Mouse (Mus musculus) 3134 (cell line): ENCODE measurements around the gene Vps4b.
A peak's percentile ranks its signal among the peaks of the same experiment; 100 is the strongest.
"Not testable (repeated sequence)": the region's sequence is repeated elsewhere in the genome, so short reads cannot be mapped to it uniquely, and the experiment has no call there.

Experiments used
- DNase-seq: peaks from one replicate; pipeline ENCODE4 v3.0.0-alpha.2; 2011; ENCODE audit warnings: low spot score; ENCODE audit not compliant: insufficient read length; ENCODE audit errors: extremely low read depth

Vps4b gene

DNA sequence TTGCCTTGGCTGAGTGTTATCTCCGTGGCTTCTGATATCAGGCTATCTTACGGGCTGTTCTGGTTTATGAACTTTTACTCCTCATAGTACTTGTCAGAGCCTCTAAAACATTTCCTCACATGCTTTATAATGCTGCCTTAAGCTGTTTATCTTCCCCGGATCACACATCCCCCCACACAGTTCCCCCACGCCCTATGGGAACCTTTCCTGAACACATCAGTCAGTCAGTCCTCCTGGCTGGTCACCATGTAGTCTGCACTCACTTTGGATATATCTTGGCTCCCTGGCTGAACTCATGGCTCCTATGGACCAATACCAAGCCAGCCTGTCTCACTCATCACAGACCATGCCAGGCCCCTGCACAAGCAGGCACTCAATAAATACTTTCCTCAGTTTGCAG, 39.9 kb downstream of the Vps4b start:
- DNase-seq = no peak

- no peak for DNase-seq
These were observed 44.5 kb downstream of the Vps4b start for GRCm38 (mm10) chr1:106752013-106752412.

GRCm38 (mm10) chr1:106750656-106751055, 45.9 kb downstream of the Vps4b start:
- no peak for DNase-seq

GRCm38 (mm10) chr1:106748555-106749315, 47.8 kb downstream of the Vps4b start:
- no peak for DNase-seq

GRCm38 (mm10) chr1:106742980-106743379, 53.5 kb downstream of the Vps4b start:
- DNase-seq = no peak

DNA sequence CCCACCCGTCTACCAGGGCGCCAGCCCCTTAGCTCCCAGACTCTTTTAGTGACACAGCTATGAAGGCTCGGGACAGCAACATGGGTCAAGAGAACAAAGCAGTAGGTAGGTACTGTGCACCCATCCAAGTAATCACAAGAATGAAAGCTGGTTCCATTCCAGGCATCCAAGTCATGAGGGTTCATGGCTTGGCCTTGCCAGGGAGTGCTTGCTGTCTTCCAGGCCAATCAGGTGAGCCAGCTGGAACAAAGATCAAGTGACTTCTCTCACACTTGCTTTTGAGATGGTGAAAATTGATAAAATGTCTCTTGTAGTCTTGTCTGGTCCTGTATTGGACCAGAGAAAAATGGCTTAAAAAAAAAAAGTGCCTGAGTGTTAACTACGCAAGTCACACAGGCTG, 55.8 kb downstream of the Vps4b start:
- no peak for DNase-seq

DNA sequence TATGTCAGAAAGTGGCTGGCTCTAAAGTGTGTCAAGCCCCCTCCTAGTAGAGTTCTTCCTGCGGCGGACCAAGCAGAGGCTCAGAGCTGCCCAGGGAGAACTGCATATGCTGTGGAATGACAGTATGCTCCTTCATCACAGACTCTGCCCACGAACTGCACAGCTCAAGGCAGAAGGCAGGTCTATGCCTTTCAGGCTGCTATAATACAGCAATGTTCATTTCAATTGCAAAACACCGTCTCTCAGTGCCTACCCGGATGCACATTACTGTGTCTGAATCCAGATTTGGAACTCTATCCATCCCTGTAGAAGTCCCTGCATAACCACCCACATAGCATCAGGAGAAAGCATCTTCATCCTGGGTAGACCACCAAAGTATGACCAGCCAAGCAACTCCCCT, 56.7 kb downstream of the Vps4b start:
- no peak for DNase-seq

GRCm38 (mm10) chr1:106738092-106738491, 58.4 kb downstream of the Vps4b start:
- no peak for DNase-seq

- DNase-seq = no peak
These were observed 60.3 kb downstream of the Vps4b start for GRCm38 (mm10) chr1:106736211-106736610.

- no peak for DNase-seq
These were observed 60.9 kb downstream of the Vps4b start for GRCm38 (mm10) chr1:106735586-106735985.

DNA sequence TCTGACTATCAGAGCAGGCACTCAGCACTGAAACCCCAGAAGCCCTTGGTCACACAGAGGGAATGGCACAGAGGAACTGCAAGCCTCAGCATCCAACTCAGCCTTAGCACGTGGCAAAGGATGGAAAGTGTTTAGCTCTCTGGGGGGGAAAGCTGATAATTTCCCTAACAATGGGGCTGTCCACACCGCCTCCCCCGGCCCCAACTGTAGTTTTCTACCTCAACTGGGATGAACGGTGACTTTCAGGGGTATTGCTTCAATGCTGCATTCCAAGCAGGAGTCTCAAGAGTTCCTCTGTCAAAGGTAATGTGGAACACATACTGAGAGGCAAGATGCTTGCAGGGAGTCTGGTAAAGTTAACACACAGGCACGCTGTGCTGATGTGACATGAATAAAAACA, 74.5 kb downstream of the Vps4b start:
- DNase-seq = no peak

- DNase-seq = not testable (repeated sequence)
These were observed 78.8 kb downstream of the Vps4b start for GRCm38 (mm10) chr1:106717736-106718135.

DNA sequence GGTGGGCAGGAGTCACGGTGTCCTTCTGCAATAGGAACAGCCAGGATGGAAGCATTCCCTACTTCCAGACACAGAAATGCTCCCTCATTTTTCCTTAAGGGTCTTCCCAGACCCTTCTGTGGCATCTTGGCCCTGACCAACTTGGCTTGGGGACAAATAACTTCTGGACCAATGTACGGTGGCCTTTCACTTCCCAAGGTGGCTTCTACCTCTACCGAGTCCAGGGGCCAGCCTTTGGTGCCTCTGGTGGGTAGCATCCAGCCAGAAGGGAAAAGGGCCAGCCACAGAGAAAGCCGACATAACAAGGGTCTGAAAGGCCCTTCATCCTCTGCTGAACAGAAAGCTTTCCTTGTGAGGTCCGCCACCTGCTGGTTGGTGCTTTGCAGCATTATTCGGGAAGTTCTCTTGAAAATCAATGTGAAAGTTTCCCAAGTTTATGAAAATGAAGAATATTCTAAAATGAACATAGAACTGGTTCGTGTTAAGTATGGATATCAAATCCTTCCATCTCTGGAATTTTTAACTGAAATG, 79.4 kb downstream of the Vps4b start:
- peak; percentile 31 for DNase-seq

- no peak for DNase-seq
These were observed 80.4 kb downstream of the Vps4b start for GRCm38 (mm10) chr1:106716141-106716540.

GRCm38 (mm10) chr1:106715111-106716083, 81.1 kb downstream of the Vps4b start:
- no peak for DNase-seq

DNA sequence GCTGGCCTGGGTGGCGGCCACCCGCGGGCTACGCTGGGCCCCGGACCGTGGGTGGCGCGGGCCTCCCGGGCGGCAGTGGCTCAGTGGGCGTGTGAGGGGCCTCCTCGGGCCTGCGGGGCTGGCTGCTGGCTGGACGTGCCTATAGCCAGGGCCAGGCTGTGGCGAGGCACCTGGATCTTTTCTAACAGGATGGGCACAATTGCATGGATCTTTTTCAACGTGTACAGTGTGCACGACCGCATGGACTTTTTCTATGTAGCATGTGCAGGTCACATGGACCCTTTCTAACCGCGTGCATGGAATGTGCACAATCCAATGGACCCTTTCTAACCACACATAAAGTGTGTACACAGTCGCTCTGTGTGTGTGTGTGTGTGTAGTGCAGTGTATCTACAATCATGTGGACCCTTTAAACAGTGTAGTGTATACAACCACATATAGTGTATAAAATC, 82.0 kb downstream of the Vps4b start:
- DNase-seq = no peak
